Mouse (Mus musculus): ENCODE measurements around the gene Elmod3.

Gene Elmod3

GRCm38 (mm10) chr6:72597956-72598753 is at the start of gene Elmod3, which contains the start of gene Retsat:
Gene Elmod3, minus strand, starts transcription at chr6:72598413.
Gene Retsat, plus strand, starts transcription at chr6:72598475.
- peak; percentile 70 to 71 for DNase-seq (ENCODE audit: low read depth in 1 of 2, low spot score in 2 of 2)

GRCm38 (mm10) chr6:72647383-72647820 is 49.2 kb upstream of the Elmod3 start:
- no peak for DNase-seq (ENCODE audit: low read depth in 1 of 2, low spot score in 2 of 2)

- DNase-seq (ENCODE audit: low read depth in 1 of 2, low spot score in 2 of 2), result no peak
Observed at GRCm38 (mm10) chr6:72645364-72645763, 47.2 kb upstream of the Elmod3 start.

GRCm38 (mm10) chr6:72644576-72644975 is 46.4 kb upstream of the Elmod3 start:
- DNase-seq (ENCODE audit: low read depth in 1 of 2, low spot score in 2 of 2), result no peak

- no peak for DNase-seq (ENCODE audit: low read depth in 1 of 2, low spot score in 2 of 2)
Observed at GRCm38 (mm10) chr6:72641218-72641954, 43.2 kb upstream of the Elmod3 start.

GRCm38 (mm10) chr6:72636940-72637339 is 38.7 kb upstream of the Elmod3 start:
- no peak for DNase-seq (ENCODE audit: low read depth in 1 of 2, low spot score in 2 of 2)

- peak in 1 of 2 experiments; percentile 17 for DNase-seq (ENCODE audit: low read depth in 1 of 2, low spot score in 2 of 2)
Observed at GRCm38 (mm10) chr6:72635760-72636431, 37.7 kb upstream of the Elmod3 start.

GRCm38 (mm10) chr6:72634311-72634710 is 36.1 kb upstream of the Elmod3 start:
- DNase-seq (ENCODE audit: low read depth in 1 of 2, low spot score in 2 of 2), result no peak

- DNase-seq (ENCODE audit: low read depth in 1 of 2, low spot score in 2 of 2), result no peak
Observed at GRCm38 (mm10) chr6:72631700-72632099, 33.5 kb upstream of the Elmod3 start.

GRCm38 (mm10) chr6:72630961-72631360 is 32.7 kb upstream of the Elmod3 start:
- DNase-seq (ENCODE audit: low read depth in 1 of 2, low spot score in 2 of 2), result no peak

- no peak for DNase-seq (ENCODE audit: low read depth in 1 of 2, low spot score in 2 of 2)
Observed at GRCm38 (mm10) chr6:72630370-72630769, 32.2 kb upstream of the Elmod3 start.

GRCm38 (mm10) chr6:72627276-72627675 is 29.1 kb upstream of the Elmod3 start:
- no peak for DNase-seq (ENCODE audit: low read depth in 1 of 2, low spot score in 2 of 2)

- DNase-seq (ENCODE audit: low read depth in 1 of 2, low spot score in 2 of 2), result no peak
Observed at GRCm38 (mm10) chr6:72626391-72626790, 28.2 kb upstream of the Elmod3 start.

- DNase-seq (ENCODE audit: low read depth in 1 of 2, low spot score in 2 of 2), result no peak
Observed at GRCm38 (mm10) chr6:72623661-72624402, 25.6 kb upstream of the Elmod3 start.

- no peak for DNase-seq (ENCODE audit: low read depth in 1 of 2, low spot score in 2 of 2)
Observed at GRCm38 (mm10) chr6:72622917-72623316, 24.7 kb upstream of the Elmod3 start.

- DNase-seq (ENCODE audit: low read depth in 1 of 2, low spot score in 2 of 2), result no peak
Observed at GRCm38 (mm10) chr6:72620920-72621319, 22.7 kb upstream of the Elmod3 start.

GRCm38 (mm10) chr6:72619734-72620532 is 21.7 kb upstream of the Elmod3 start:
- DNase-seq (ENCODE audit: low read depth in 1 of 2, low spot score in 2 of 2), result no peak

GRCm38 (mm10) chr6:72616643-72617288 is 18.6 kb upstream of the Elmod3 start, which contains the start of gene Tgoln1:
Gene Tgoln1, minus strand, starts transcription at chr6:72617000.
- peak; percentile 75 to 91 for DNase-seq (ENCODE audit: low read depth in 1 of 2, low spot score in 2 of 2)

- DNase-seq (ENCODE audit: low read depth in 1 of 2, low spot score in 2 of 2), result no peak
Observed at GRCm38 (mm10) chr6:72615561-72616375, 17.6 kb upstream of the Elmod3 start.
